Mouse (Mus musculus) G1E-ER4 (cell line): ENCODE results near the gene Cep290. TPM values are rescaled to one million over a fixed set of nuclear protein-coding genes. Genes with fewer than 3 reads are reported as not detected.

ENCODE experiments used
- GATA1 ChIP-seq: IDR thresholded peaks from one replicate; pipeline ENCODE4 v1.8.0; 2012; ENCODE audit warnings: low read length, inconsistent platforms
- polyA plus RNA-seq: library from polyadenylated mRNA; stranded (reverse); fragments of >175 nt; gene quantifications from 2 replicates; pipeline ENCODE4 v1.2.3, GENCODE M21; 2012

Cep290 gene
- 0.30 and 0.39 TPM in 2 replicates for polyA plus RNA-seq

DNA sequence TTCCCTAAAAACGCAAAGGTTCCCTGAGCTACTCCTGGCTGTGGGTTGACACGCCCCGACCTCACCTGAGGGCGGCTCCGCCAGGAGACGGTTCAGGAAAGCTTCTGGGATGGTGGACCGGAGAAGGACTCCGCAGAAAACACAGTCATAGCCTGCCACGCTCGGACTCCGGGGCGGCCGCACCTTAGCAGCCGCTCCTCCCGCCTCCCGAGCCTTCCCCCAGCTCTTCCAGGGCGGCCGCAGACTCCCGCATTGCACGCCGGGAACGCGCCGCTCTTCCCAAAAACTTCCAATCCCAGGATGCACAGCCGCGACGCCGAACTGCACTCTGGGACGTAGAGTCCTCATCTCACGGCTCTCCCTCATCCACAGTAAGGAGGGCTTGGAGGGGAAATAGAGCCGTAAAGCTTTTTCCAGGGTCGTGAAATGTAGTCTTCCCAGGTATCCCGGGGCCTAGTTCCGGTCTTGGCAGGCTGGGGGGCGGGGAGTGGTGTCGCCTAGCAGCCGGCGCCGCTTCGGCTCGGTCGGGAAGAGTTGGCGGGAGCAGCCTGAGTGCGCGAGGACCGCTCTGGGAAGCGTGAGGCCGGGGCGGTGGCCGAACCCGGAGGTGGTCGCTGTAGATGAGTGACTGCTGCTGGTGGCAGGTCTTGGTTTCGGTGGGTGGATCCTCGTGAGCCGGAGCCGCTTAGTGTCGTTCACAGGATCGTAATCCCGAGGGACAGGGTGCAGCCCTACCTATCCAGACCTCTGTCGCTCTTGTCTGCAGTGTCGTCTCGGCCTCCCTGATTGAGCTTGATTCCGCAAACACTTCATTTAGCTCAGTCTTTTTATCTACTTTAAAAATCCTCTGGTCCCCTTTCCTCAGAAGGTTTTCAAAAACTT, at the start of gene Cep290, which contains the start of gene Tmtc3:
Cep290 (plus strand) TSS at position 462 of the 882 bp plus-strand sequence.
Tmtc3 (minus strand) TSS at position 254 of the 882 bp plus-strand sequence.
- no peak for TF ChIP-seq GATA1

DNA sequence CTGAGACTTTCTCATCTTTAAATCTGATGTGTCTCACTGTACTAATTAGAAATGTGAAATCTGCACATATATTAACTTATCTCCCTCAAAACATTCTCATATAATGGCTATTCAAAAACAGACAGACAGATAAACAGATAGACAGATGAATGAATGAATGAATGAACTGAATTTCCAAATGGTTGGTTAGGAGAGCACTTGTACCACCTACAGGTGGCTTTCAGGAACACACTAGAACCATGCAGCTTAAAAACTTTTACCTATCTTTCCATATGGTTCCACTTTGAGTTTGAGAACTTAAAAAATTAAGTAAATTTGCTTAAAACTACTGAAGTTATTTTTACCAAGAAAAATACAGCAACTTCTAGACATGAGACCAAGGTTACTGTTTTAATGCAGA, 38.0 kb upstream of the Cep290 start:
- no peak for TF ChIP-seq GATA1

DNA sequence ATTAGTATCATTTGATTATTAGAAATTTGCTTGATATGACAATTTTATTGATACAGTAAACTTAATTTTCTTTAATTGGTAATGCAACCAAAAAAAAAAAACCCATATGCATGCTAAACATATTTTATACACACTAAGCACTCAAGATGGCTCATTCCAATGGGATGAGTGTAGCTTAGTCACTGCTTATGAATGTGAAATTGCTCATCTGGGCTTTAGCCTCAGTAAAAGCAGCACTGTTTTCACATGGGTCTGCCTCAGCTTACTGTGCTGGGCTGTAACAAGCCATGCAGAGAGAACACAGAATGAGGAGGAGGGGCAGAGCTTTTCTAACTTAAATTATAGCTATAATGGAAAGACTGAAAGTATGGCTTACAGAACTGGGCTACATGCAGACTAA, 26.8 kb upstream of the Cep290 start:
- TF ChIP-seq GATA1: no peak

DNA sequence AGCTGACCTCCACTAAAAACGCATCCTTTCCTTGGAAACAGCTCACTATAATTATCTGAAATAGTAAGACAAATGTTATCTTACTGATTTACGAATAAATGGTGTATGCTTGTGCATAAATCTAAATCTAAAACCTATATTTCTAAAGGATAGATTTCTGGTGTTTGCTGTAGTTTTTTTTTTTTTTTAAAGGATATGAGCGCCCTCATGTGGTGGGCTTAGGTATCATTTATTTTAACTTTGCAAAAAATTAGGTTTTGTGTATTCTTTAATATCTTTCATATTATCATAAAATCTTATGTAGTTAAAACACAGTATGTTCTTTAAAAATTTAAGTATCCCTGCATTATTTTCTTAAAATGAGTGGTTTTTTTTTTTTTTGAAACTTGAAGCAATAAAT, 12.3 kb upstream of the Cep290 start:
- no peak for TF ChIP-seq GATA1

DNA sequence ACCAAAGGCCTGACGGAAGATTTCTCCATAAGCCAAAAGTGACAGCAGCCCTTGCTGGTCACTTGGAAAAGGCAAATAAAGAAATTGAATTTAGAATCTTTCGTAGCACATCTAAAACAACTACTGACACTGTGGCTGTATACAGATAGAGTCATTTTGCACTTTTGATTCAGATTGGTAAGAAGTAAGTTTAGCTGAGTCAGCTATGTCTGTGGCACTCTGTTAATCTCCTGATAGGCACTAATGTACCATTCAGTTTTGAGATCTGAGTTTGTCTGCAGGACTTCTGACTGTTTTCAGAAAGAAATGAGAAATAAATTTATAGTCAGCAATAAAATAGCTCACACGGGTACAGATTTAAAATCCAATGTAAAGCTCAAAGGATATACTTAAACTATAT, 7.8 kb upstream of the Cep290 start:
- no peak for TF ChIP-seq GATA1

DNA sequence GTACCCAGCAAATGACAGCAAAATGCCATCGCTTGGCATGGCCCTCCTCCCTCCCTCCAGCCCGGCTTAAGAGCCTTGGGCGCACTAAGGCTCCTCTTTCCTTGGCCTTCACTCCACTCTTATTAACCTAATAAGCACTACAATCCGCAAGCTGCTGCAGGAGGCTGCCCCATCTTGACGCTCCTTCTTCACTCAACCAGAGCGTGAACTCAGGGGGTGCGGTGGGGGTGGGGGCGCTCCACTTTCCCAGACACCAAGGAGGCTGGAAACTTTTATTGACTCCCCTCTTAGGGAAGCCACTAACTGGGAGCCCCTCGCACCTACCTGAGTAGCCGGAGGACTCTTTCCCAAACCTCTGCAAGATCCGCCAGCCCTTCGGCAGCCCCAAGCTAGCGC, 659 bp upstream of the Cep290 start:
- TF ChIP-seq GATA1: no peak

DNA sequence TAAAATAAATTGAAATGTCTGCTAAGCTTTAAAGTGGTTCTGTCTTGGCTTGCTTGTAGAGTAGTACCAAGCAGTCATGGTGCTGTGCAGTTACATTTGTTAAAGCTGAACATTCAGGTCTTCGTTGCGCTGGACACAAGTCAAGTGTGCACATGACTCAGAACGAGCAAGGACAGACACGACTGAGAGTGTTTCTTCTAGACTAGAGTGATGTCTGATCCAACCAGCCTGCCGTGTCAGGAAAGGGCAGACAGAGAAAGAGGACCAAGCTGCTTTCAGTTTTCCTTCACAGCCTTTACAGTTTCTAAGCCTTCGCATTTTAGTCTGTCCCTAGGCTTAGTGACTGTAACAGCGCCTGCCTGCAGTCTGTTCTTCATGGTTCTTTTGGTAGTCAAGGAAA, 4.6 kb downstream of the Cep290 start:
- no peak for TF ChIP-seq GATA1

DNA sequence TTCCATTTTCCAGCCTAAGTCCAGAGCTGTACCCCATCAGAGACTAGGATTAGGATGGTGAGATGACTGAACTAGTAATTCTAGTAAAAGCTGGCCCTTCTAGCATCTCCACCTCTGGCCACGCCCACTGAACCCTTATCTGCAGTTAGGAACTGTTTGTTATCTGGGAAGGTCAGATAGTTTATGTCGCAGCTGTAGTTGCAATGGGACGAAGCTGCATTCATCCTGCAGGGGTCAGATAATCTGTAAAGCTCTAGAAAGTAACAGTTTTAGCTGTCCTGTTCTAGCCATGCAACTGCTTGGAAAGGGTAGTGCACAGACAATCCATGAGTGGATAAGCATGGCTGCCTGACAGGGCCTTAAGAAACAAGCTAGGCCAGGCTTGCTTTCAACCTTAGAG, 11.0 kb downstream of the Cep290 start:
- TF ChIP-seq GATA1: peak; percentile 42

DNA sequence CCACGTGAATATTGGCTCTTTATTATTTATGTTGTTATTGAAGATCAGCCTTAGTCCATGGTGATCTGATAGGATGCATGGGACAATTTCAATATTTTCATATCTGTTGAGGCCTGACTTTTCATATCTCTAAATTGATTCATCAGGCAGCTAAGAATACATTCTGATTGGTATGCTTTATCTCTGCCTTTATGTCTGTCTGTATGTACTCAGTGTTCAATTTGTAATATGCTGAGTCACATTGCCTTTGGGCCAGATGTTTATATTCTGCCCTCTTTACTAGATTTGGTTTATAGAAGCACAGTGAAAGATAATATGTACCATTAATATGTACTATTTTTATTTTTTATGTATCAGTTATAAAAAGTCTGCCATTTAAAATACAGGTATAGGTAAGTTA, 20.8 kb downstream of the Cep290 start:
- peak; percentile 34 for TF ChIP-seq GATA1

DNA sequence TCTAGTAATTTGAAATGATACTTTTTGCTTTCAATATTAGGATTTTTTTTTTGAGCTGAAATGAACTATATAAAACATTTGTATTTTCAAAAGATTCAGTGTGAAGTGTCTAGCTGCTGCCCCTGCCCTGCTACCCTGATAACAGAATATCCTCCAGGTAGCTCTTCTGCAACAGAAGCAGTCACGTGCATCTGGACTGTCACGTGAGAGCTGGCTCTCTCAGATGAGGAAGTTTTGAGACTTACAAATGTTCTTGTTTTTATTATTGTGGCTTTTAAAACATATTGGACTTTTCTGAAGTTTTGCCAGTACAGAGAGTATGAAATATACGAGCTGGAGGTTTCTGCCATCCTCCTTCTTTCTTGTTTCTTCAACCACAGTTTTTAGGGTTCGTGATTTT, 34.3 kb downstream of the Cep290 start:
- no peak for TF ChIP-seq GATA1

DNA sequence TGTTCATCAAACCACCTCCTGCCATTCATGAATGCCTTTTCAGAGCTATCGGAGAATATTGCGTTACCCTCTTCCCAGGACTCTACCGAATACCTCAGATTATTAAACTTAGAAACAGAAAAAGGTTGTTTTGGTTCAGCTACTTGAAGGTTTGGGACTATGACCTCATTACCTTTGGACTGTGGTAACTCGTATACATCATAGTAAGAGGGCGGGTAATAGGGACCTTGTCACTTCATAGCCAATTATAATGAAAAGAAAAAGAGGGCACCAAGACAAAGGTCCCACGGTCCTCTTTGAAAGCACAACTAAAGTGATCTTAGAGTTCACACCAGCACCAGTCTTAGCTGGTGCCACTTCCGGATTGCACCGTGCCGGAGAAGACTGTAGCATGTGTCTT, 35.0 kb downstream of the Cep290 start:
- TF ChIP-seq GATA1: no peak

DNA sequence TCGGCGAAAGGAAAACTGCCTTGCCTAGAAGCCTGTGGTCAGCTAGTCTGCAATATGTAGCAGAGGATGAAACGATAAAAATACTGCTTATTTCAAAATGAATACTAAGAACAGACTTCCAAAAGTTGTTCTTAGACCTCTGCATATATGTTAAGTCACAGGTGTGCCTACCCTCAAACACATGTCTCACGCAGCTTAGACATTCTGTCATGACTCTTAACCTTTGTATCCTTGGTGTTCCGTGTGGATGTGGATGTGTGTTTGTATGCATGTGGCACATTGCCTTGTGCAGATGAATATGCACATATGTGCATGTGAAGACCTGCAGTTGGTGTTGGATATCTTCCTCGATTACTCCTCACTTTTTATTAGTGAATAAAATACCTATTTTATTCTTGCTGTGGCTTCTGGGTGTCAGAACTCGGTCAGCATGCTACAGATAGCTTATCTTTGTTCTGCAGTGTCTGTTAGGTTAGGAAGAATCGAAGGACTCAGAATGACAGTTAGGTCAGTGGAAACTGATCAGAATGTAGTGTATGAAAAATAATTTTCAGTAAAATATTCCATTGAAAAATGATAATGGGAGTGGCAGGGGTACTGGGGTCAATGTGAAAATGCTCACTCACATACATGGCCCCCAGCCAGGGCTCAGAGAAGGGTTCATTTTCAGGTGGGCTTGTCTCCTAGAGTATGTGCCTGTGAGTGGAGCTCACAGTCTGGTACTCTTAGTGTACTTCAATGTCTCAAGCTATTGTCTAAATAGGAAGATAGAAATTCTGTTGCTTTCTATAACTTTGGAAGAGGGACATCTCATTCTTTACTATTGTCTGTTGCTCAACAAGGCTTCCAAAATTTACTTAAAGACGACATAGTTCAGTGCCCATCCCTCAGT, 37.4 kb downstream of the Cep290 start:
- TF ChIP-seq GATA1: no peak

DNA sequence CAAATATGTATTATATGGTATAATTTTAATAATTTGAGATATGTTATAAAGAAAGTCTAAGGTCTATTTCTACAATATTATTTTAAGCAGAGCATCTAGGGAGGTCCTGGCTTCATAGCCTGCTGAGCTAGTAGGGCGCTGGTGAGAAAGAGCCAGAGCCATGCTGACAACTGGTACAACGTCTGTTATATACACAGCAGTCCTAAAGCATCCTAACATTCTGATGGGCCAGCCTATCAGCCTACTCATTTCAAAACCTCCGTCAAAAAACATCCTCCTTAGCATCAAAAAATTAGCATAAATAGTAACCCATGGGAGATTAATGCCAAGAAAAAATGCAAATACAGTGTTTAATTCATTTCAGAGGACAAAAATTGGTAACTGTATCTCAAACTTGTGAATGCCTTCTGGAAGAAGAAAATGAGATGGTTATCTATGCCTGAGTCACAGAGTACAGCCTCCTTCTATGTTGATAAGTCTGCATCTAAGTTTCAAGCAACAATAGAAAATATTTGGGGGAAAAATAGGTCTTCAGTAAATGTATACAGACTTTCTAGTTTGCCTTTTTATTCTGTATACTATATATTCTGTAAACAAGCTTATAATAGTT, 69.3 kb downstream of the Cep290 start:
- TF ChIP-seq GATA1: no peak

DNA sequence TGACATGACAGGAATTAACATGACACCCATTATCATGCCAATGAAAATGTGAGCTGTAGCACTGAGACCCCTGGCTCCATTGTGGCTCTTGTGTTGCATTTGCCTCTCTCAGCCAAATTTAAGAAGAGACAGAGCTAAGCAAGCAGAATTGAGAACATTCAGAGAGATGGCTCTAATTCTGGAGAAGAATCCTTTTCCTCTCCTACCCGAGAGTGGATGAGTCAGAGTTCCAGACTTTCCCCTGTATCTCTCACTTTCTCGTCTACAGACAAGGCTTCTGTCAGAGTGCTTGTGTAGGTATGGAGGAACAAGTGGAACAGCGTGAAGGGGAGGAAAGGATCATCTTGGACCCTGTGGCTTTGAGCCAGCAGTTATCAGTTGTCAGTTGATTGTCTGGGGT, 76.8 kb downstream of the Cep290 start:
- no peak for TF ChIP-seq GATA1

DNA sequence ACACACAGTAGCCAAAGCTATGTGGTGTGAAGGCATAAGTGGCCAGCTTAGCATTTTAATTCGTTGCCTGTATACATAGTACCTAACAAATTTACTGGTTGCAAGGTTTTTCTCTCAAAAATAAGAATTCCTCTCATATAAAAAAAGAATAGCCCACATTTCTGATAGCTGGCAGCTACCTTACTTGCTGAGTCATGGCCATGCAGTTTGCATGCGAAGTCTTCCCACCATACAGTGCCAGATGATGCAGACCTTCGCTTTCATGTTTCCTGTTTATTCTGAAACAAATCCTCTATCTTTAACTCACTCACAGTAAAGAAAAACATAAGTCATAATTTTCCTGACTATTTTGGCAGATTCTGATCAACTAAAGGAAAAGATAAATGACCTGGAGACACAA, 84.3 kb downstream of the Cep290 start:
- TF ChIP-seq GATA1: no peak
